Mouse (Mus musculus): ENCODE measurements around the gene Smndc1.

- TF ChIP-seq CTCF (IDR thresholded peaks at IDR 0.05; ENCODE audit: insufficient read depth, low read depth, low read length) (no peak), POLR2A (IDR thresholded peaks at IDR 0.05; ENCODE audit: insufficient read depth, low read depth, low read length) (no peak)
Measured at GRCm38 (mm10) chr19:53431003-53431402, 40.6 kb upstream of the Smndc1 start.

All from olfactory bulb, adult 2 months (tissue).